Mouse (Mus musculus): ENCODE results near the gene Arl4c. TPM values are rescaled to one million over a fixed set of nuclear protein-coding genes. Genes with fewer than 3 reads are reported as not detected.
A peak's percentile ranks its signal among the peaks of the same experiment; 100 is the strongest.

Gene Arl4c
- polyA plus RNA-seq, 1 experiment from 2014 or later, result 12.7 TPM

DNA sequence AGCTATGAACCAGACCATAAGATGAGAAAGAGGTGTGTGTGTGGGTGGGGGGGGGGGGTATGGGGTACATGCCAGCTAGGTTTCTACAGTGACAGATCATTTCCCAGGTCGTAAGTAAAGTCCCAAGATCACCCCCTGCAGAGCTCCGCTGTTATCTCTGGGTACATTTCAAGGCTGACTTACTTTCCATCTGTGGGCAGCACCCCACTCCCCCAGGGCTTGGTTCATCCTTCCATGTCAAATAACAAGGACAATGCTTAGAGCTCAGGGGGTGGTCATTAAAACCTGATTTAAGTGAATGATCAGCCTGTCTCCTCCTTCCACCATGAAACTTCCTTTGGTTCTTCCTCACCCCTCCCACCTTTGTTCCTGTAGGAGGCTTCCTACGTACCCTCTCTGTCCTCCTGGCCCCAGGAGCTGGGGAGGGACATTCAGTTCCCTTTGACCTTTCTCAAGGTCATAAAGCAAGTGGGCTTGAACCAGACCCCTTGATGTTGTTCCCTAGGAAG is 23.7 kb downstream of the Arl4c start:
- 63% methylated on average over 3 of the region's 3 CpGs for WGBS

DNA sequence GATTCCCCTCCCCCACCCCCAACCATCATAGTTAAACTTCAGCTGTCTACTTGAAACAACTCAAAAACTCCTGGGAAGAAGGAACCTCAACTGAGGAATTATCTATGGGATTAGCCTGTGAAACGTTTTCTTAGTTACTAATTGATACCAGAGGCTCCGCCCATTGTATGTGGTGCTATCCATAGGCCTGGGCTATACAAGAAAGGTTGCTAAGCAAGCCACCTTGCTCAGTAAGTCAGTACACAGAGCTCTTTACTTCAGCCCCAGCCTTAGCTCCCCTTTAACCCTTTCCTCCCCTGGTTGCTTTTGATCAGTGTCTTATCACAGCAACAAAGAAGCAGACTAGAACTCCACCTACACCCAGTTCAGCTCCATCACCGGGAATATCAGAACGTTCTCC is 31.2 kb downstream of the Arl4c start:
- Histone ChIP-seq H3K9ac (no peak overlapping the region), H3K36me3 (ENCODE audit: insufficient read depth) (no peaks in the 10 kb centered on the region), H3K27ac (ENCODE audit: low read depth) (no peak overlapping the region), H3K9me3 (ENCODE audit: low read depth, low read length) (no peaks in the 10 kb centered on the region), H3K4me1 (ENCODE audit: insufficient read depth) (0 out of 2 replicates have a peak, but pooled peaks cover 4% of the 10 kb centered on the region), H3K4me3 (ENCODE audit: low read depth, low read length) (no peak overlapping the region), H3K4me2 (no peak overlapping the region), H3K27me3 (ENCODE audit: insufficient read depth, low read length) (no peaks in the 10 kb centered on the region)
- no peak for TF ChIP-seq CTCF (IDR thresholded peaks at IDR 0.05; ENCODE audit: low read depth)
- DNase-seq, result no peak
- 53% methylated on average over 4 of the region's 4 CpGs for WGBS
- ATAC-seq (ENCODE audit: insufficient read depth), result no peak

More for the DNA sequence above, 23.7 kb downstream of the Arl4c start:
- Histone ChIP-seq H3K4me2 (no peak overlapping the region), H3K4me1 (ENCODE audit: insufficient read depth) (no peaks in the 10 kb centered on the region), H3K36me3 (ENCODE audit: insufficient read depth) (no peaks in the 10 kb centered on the region), H3K27me3 (ENCODE audit: insufficient read depth, low read length) (no peaks in the 10 kb centered on the region), H3K4me3 (ENCODE audit: low read depth, low read length) (no peak overlapping the region), H3K9me3 (ENCODE audit: low read depth, low read length) (no peaks in the 10 kb centered on the region), H3K9ac (no peak overlapping the region), H3K27ac (ENCODE audit: low read depth) (no peak overlapping the region)
- no peak for TF ChIP-seq CTCF (IDR thresholded peaks at IDR 0.05; ENCODE audit: low read depth)
- DNase-seq (no peak), ATAC-seq (ENCODE audit: insufficient read depth) (no peak)

DNA sequence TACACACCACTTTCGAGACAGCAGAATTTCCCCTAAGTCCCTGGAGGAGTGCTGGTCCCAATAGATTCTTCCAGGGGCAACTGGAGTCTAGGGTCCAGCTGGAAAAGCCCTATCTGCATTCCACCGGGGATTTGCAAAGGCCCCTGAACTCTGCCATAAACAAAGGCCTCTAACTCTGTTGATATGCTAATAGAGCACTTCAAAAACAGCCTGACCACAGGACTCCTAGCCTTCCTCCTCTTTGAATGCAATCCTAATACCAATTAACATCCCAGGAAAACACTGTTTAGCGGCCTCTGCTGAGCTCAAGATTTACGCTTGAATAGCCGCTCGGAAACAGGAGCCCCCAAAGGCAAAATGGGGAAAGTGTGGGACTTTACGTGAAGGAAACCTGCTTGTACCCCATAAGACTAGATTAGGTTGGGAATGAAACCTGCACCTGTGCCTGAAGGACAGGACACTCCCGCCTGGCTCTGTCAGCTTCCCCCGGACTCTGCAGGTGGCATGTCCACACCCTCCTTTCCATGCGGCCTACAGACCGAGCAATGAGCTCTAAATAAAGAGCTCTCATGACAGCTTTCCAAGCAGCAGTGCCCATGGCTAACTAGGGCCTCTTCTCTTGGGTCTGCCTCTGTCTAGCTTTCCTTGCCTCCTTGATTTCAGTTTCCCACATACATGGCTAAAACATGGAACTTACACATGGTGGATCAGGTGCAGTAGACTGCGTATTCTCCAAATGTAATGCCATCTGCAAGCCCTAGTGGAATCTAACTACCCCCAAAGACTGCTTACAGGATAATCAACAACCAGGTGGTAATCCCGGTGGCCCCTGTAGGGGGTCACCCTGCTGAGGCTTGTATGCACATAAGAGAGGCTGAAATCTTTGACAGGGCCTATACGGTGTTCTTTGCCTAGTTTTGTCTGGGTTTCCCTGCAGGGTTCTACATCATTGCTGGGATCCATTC is 32.9 kb downstream of the Arl4c start:
- Histone ChIP-seq H3K9ac (no peak overlapping the region), H3K36me3 (ENCODE audit: insufficient read depth) (no peaks in the 10 kb centered on the region), H3K27me3 (ENCODE audit: insufficient read depth, low read length) (no peaks in the 10 kb centered on the region), H3K9me3 (ENCODE audit: low read depth, low read length) (no peaks in the 10 kb centered on the region), H3K4me3 (ENCODE audit: low read depth, low read length) (no peak overlapping the region), H3K4me2 (no peak overlapping the region), H3K27ac (ENCODE audit: low read depth) (no peak overlapping the region), H3K4me1 (ENCODE audit: insufficient read depth) (0 out of 2 replicates have a peak, but pooled peaks cover 4% of the 10 kb centered on the region)
- DNase-seq (no peak), ATAC-seq (ENCODE audit: insufficient read depth) (no peak)
- no peak for TF ChIP-seq CTCF (IDR thresholded peaks at IDR 0.05; ENCODE audit: low read depth)
- WGBS, result 47% methylated on average over 14 of the region's 14 CpGs

DNA sequence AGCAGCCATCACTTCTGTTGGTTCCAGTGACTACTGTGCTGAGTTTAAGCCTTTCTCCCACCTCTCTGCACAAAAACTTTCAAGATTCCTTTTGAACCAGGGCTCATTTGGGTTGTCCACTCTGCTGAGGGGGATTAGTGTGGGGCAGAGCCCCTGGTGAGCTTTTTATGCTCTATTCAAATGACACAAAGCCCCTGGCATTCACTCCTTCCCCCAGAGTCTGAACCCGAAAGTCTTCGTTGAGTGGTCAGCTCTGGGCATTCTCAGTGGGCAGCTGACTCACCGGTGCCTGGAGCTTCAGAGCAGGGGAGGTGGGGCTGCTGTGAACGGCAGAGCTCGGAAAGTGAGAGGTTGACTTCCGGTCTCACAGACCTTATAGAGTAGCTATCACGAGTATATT is 33.7 kb downstream of the Arl4c start:
- no peak for TF ChIP-seq CTCF (IDR thresholded peaks at IDR 0.05; ENCODE audit: low read depth)
- Histone ChIP-seq H3K36me3 (ENCODE audit: insufficient read depth) (no peaks in the 10 kb centered on the region), H3K27me3 (ENCODE audit: insufficient read depth, low read length) (no peaks in the 10 kb centered on the region), H3K27ac (ENCODE audit: low read depth) (no peak overlapping the region), H3K4me1 (ENCODE audit: insufficient read depth) (0 out of 2 replicates have a peak, but pooled peaks cover 4% of the 10 kb centered on the region), H3K9me3 (ENCODE audit: low read depth, low read length) (no peaks in the 10 kb centered on the region), H3K9ac (no peak overlapping the region), H3K4me3 (ENCODE audit: low read depth, low read length) (no peak overlapping the region), H3K4me2 (no peak overlapping the region)
- DNase-seq (no peak), ATAC-seq (ENCODE audit: insufficient read depth) (no peak)
- WGBS, result 17% methylated on average over 7 of the region's 7 CpGs

DNA sequence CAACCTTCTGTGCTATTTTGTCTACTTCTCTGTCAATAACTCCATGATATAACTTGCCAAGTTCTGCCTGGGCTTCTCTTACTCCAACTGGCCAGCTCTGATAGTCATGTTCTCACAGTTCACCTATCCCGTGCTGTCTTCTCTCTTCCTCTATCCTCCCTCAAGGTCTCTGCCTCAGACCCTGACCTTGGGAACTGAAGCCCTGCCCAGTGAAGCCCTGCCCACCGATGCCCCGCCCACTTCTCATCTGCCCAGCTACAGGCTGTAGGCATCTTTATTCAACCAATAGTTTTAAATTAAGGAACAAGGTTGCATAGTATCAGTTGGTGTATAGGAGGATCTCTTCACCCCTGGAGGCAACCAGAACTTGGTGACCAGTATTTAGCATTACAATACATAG is 37.4 kb downstream of the Arl4c start:
- no peaks in the 10 kb centered on the region for H3K36me3 ChIP-seq (ENCODE audit: insufficient read depth)
- 0 out of 2 replicates have a peak, but pooled peaks cover 4% of the 10 kb centered on the region for H3K4me1 ChIP-seq (ENCODE audit: insufficient read depth)
- no peak for TF ChIP-seq CTCF (IDR thresholded peaks at IDR 0.05; ENCODE audit: low read depth)
- WGBS, result 56% methylated on average over 3 of the region's 3 CpGs
- no peak overlapping the region for H3K4me3 ChIP-seq (ENCODE audit: low read depth, low read length)
- H3K27me3 ChIP-seq (ENCODE audit: insufficient read depth, low read length), result no peaks in the 10 kb centered on the region
- DNase-seq (no peak), ATAC-seq (ENCODE audit: insufficient read depth) (no peak)
- H3K27ac ChIP-seq (ENCODE audit: low read depth), result no peak overlapping the region
- no peak overlapping the region for H3K4me2 ChIP-seq
- no peaks in the 10 kb centered on the region for H3K9me3 ChIP-seq (ENCODE audit: low read depth, low read length)
- no peak overlapping the region for H3K9ac ChIP-seq

DNA sequence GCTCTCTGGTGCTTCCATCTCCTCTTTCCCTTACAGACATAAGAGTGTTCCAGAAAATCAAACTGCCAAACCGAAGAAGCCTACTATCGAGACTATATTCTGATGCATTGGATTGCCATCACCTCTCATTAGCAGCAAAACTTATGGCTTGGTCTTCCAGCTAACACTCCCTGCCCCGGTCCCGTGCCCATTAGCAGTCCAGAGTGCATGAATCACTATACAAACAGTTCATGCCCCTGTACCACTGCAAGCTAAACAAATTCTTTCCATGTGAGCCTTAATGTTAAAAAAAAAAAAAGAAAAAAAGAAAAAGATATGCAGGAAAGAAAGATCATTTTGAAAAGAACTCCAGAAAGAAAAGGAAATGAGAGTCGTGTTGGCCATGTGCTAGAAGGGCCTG is 39.3 kb downstream of the Arl4c start:
- Histone ChIP-seq H3K4me2 (no peak overlapping the region), H3K9me3 (ENCODE audit: low read depth, low read length) (no peaks in the 10 kb centered on the region), H3K4me3 (ENCODE audit: low read depth, low read length) (no peak overlapping the region), H3K9ac (no peak overlapping the region), H3K36me3 (ENCODE audit: insufficient read depth) (no peaks in the 10 kb centered on the region), H3K27ac (ENCODE audit: low read depth) (0 out of 2 replicates have a peak overlapping the region, but pooled peaks have one; percentile 40), H3K4me1 (ENCODE audit: insufficient read depth) (no peaks in the 10 kb centered on the region), H3K27me3 (ENCODE audit: insufficient read depth, low read length) (no peaks in the 10 kb centered on the region)
- TF ChIP-seq CTCF (IDR thresholded peaks at IDR 0.05; ENCODE audit: low read depth), result no peak
- ATAC-seq (ENCODE audit: insufficient read depth), result no peak
- 51% methylated on average over 5 of the region's 5 CpGs for WGBS
- no peak for DNase-seq

DNA sequence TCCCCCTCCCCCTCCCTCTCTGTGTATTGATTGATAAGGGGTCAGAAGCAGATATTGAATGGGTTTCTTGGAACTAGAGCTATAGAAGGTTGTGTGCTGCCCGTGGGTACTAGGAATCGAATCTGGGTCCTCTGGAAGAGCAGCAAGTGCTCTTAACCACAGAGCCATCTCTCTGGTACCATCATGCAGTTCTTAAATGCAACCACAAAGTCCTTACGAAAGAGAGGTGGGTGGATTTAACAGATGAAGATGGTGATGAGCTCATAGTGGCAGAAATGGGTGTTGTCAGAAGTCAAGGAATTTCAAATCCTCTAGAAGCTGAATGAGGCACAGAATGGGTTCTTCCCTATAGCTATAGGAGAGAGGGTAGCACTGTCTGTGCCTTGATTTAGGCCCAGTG is 40.8 kb downstream of the Arl4c start:
- H3K9me3 ChIP-seq (ENCODE audit: low read depth, low read length), result no peaks in the 10 kb centered on the region
- no peak overlapping the region for H3K4me3 ChIP-seq (ENCODE audit: low read depth, low read length)
- ATAC-seq (ENCODE audit: insufficient read depth) (no peak), DNase-seq (no peak)
- no peaks in the 10 kb centered on the region for H3K4me1 ChIP-seq (ENCODE audit: insufficient read depth)
- no peak overlapping the region for H3K9ac ChIP-seq
- 79% methylated on average over 3 of the region's 3 CpGs for WGBS
- H3K27ac ChIP-seq (ENCODE audit: low read depth), result no peak overlapping the region
- no peak for TF ChIP-seq CTCF (IDR thresholded peaks at IDR 0.05; ENCODE audit: low read depth)
- H3K4me2 ChIP-seq, result no peak overlapping the region
- no peaks in the 10 kb centered on the region for H3K27me3 ChIP-seq (ENCODE audit: insufficient read depth, low read length)
- no peaks in the 10 kb centered on the region for H3K36me3 ChIP-seq (ENCODE audit: insufficient read depth)

Data from lung, embryonic 14.5 days (tissue).